Mouse (Mus musculus) cerebellum, adult 2 months (tissue): ENCODE results near the gene Fbn1. TPM values are rescaled to one million over a fixed set of nuclear protein-coding genes. Genes with fewer than 3 reads are reported as not detected.

Experiments
- DNase-seq, 2 experiments: peaks; one replicate each; pipeline ENCODE4 v3.0.0; 2021
- H3K27ac ChIP-seq: fragments of 200-500 bp; 2 replicates; pipeline ENCODE4 v1.5.1; 2012; ENCODE audit warnings: low read length, control low read depth, inconsistent platforms; ENCODE audit not compliant: insufficient read depth
- H3K27me3 ChIP-seq: fragments of 200-500 bp; 2 replicates; pipeline ENCODE4 v1.6.1; 2012; ENCODE audit warnings: inconsistent platforms, mild to moderate bottlenecking, low read length, moderate library complexity; ENCODE audit not compliant: control insufficient read depth, insufficient read depth
- H3K4me1 ChIP-seq: fragments of 200-500 bp; 2 replicates; pipeline ENCODE4 v1.6.1; 2011; ENCODE audit warnings: low read length; ENCODE audit not compliant: control insufficient read depth, insufficient read depth
- H3K4me3 ChIP-seq: fragments of 200-500 bp; replicated peaks from 2 replicates; pipeline ENCODE3; 2011; ENCODE audit warnings: mild to moderate bottlenecking, low read depth, low read length, control low read depth; ENCODE audit not compliant: insufficient read depth
- CTCF ChIP-seq: fragments of 200-500 bp; IDR thresholded peaks from 2 replicates; pipeline ENCODE4 v1.5.1; 2011; ENCODE audit warnings: low read depth, mild to moderate bottlenecking, control low read depth, low read length, moderate library complexity, borderline replicate concordance; ENCODE audit not compliant: insufficient read depth
- POLR2A ChIP-seq: fragments of 200-500 bp; IDR thresholded peaks from 2 replicates; pipeline ENCODE4 v1.6.1; 2011; ENCODE audit warnings: low read length, control low read depth, borderline replicate concordance; ENCODE audit not compliant: insufficient read depth
- WGBS: fragments of 180-500 bp; shearing (Covaris S2); methylation state at CpG from one replicate; pipeline ENCODE4 v1.1.7; 2018; 5-methylcytosine and 5-hydroxymethylcytosine counted together
- polyA plus RNA-seq: library from polyadenylated mRNA; depleted of rRNA; stranded (reverse); fragments of >200 nt; gene quantifications from 2 replicates; pipeline ENCODE4 v1.2.3, GENCODE M21; 2012

Gene Fbn1
- polyA plus RNA-seq, 1 experiment = 1.2 TPM

GRCm38 (mm10) chr2:125447274-125447898 lies 60.4 kb downstream of the Fbn1 start:
- no peak for DNase-seq
- Histone ChIP-seq H3K4me3 (no peak overlapping the region), H3K27ac (no peak overlapping the region), H3K27me3 (no peaks in the 10 kb centered on the region), H3K4me1 (no peaks in the 10 kb centered on the region)
- TF ChIP-seq POLR2A (no peak), CTCF (no peak)
- WGBS = 90% methylated on average over 9 of the region's 9 CpGs

DNA sequence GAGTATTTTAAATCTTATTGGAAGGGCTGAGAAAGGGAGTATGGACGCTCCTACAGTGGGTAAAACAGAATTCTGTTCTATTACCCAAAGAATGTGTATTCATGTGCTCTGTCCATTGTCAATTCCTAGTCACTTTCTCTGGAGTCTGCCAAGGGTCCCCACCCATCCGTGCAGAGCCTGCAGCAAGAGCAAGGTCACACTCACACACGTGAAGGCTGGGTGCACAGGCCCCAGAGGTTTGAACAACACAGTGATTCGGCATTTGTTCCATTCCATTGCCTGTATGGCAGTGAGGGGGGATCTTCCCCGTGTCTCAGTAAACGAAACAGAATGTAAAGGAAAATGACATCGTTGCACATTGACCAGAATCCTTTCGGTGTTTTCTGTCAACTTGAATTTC lies 69.4 kb downstream of the Fbn1 start:
- no peak for DNase-seq
- Histone ChIP-seq H3K27ac (no peak overlapping the region), H3K4me1 (no peaks in the 10 kb centered on the region), H3K27me3 (no peaks in the 10 kb centered on the region), H3K4me3 (no peak overlapping the region)
- TF ChIP-seq POLR2A (no peak), CTCF (no peak)
- WGBS = 73% methylated on average over 8 of the region's 8 CpGs

DNA sequence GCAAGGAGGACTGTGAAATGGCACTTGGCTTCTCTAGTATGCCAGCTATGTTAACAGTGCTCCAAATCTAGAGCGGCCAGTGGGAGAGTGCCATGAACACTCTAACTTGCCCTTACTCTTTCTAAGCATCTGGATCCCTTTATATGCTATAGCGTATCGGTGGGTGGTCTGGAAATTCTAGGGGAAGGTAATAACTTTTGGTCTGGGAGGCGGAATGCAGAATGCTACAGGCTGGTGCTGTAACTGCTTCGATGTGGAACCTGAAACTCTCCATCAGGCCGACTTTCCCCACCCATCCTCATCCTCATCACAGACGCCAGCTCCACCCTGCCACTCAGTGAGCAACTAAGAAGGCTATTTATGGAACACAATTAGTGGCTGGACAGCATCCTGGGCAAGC lies 71.6 kb downstream of the Fbn1 start:
- WGBS = 92% methylated on average over 7 of the region's 7 CpGs
- TF ChIP-seq CTCF = no peak
- no peak for TF ChIP-seq POLR2A
- no peaks in the 10 kb centered on the region for H3K4me1 ChIP-seq

DNA sequence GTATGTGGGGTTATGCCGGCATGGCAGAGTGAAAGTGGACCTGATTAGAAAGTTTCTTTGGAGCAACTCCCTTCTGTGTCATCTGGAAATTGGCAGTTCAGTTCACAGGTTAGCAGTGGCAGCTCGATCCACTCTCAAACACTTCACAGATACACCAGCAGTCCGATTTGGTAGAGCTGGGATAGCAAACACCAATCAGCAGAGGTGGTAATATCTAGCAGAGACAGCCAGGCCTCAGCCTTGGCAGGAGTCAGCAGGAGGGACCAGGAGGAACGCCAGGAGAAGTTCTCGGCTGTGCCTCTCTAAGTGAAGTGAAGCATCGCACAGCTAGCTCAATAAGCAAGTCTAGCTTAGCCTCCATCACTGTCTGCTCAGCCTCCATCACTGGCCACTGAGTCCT lies 74.3 kb downstream of the Fbn1 start:
- H3K4me1 ChIP-seq = no peaks in the 10 kb centered on the region
- no peak overlapping the region for H3K4me3 ChIP-seq
- DNase-seq = no peak
- WGBS = 75% methylated on average over 6 of the region's 6 CpGs
- TF ChIP-seq POLR2A (no peak), CTCF (no peak)
- H3K27ac ChIP-seq = no peak overlapping the region
- H3K27me3 ChIP-seq = no peaks in the 10 kb centered on the region

More for the DNA sequence above, 71.6 kb downstream of the Fbn1 start:
- H3K27ac ChIP-seq = no peak overlapping the region
- no peak for DNase-seq
- no peak overlapping the region for H3K4me3 ChIP-seq
- H3K27me3 ChIP-seq = no peaks in the 10 kb centered on the region

DNA sequence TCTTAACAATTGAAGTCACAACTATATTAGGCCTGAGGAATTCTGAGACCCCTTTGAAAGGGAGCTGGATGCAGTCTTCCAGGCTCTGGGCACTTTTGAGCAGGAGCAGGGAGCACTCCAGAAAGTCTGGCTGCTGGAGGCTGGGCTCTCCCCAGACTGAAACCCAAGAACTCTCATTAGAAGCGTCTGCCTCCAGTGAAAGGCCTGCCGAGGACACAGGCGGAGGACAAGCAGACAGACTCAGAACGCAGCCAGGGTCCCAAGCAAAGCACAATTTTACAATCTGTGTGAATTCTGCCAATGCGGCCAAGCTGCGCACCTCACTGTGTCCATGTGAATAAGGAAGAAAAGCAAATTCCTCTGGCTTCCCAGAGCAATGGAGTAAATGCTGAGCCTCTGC lies 76.3 kb downstream of the Fbn1 start:
- no peak overlapping the region for H3K27ac ChIP-seq
- no peak overlapping the region for H3K4me3 ChIP-seq
- no peaks in the 10 kb centered on the region for H3K27me3 ChIP-seq
- TF ChIP-seq CTCF = no peak
- WGBS = 73% methylated on average over 6 of the region's 6 CpGs
- no peaks in the 10 kb centered on the region for H3K4me1 ChIP-seq
- DNase-seq = peak in 1 of 2 experiments; percentile 11

DNA sequence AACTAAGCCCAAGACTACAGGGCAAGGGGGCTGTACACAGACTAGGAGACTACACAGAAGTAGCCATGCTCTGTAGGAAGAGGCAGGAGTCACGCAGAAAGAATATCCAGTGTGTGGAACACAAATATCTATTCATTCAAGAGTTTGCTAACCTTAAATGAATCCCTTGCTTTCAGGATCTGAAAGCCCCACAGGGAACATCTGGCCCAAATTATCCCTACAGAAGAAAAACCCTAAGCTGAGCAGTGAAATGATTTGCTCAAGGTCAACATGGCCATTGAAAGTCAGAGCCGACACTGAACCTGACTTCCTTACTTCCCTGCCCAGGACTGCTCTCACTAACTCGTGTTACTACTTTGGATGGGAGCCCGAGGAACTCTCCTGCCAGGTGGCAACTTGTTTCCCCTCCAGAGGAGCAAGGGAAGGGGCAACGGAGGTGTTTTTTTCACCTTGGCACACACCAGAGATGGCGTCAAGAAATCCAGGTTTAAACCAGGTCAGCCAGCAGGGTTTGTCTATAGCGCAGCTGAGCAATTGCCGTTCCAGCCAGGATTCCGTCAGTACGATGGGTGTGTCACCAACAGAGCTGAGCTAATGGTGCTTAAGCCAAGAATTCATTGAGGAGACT lies 78.9 kb downstream of the Fbn1 start:
- Histone ChIP-seq H3K27me3 (no peaks in the 10 kb centered on the region), H3K27ac (no peak overlapping the region), H3K4me3 (no peak overlapping the region), H3K4me1 (no peaks in the 10 kb centered on the region)
- DNase-seq = peak; percentile 25 to 44
- 15% methylated on average over 10 of the region's 10 CpGs for WGBS
- TF ChIP-seq CTCF (no peak), POLR2A (no peak)

GRCm38 (mm10) chr2:125420604-125421003 lies 87.2 kb downstream of the Fbn1 start:
- 34% methylated on average over 9 of the region's 9 CpGs for WGBS
- TF ChIP-seq CTCF = no peak
- TF ChIP-seq POLR2A = no peak
- DNase-seq = no peak
- H3K4me3 ChIP-seq = no peak overlapping the region
- H3K4me1 ChIP-seq = peaks cover 7% of the 10 kb centered on the region
- H3K27ac ChIP-seq = no peak overlapping the region
- H3K27me3 ChIP-seq = no peaks in the 10 kb centered on the region

- Histone ChIP-seq H3K4me1 (peaks cover 7% of the 10 kb centered on the region), H3K27me3 (no peaks in the 10 kb centered on the region), H3K4me3 (no peak overlapping the region), H3K27ac (no peak overlapping the region)
- DNase-seq = peak in 1 of 2 experiments; percentile 25
- 24% methylated on average over 4 of the region's 4 CpGs for WGBS
- TF ChIP-seq CTCF (no peak), POLR2A (no peak)
These were observed 88.1 kb downstream of the Fbn1 start for GRCm38 (mm10) chr2:125419681-125420080.
